Mouse (Mus musculus) liver (tissue): ENCODE measurements around the gene Dna2.
A peak's percentile ranks its signal among the peaks of the same experiment; 100 is the strongest.
"Not testable (repeated sequence)": the region's sequence is repeated elsewhere in the genome, so short reads cannot be mapped to it uniquely, and the experiment has no call there.

Experiments
- DNase-seq: peaks from one replicate; pipeline ENCODE4 v3.0.0-alpha.2; 2020; ENCODE audit warnings: mixed read lengths

Gene Dna2

GRCm38 (mm10) chr10:62946738-62947471, at the start of gene Dna2:
Gene Dna2 (plus strand): TSS chr10:62947026.
- DNase-seq = peak; percentile 89

- no peak for DNase-seq
Measured at GRCm38 (mm10) chr10:62897437-62897836, 49.4 kb upstream of the Dna2 start.

GRCm38 (mm10) chr10:62898061-62898460, 48.8 kb upstream of the Dna2 start:
- no peak for DNase-seq

DNA sequence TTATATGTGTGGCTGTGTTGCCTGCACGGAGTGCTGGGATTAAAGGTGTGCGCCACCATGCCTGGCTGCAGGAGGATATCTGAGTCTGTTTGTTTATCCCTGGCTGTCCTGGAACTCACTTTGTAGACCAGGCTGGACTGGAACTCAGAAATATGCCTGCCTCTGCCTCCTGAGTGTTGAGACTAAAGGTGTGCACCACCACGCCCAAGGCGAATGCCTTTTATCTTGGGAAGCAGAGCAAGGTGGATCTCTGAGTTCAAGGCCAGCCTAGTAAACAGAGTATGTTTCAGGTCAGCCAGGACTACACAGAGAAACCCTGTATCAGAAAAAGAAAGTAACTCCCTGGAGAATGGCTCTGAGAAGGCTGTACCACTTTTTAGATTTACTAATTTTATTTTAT, 46.7 kb upstream of the Dna2 start:
- no peak for DNase-seq

GRCm38 (mm10) chr10:62901826-62902225, 45.0 kb upstream of the Dna2 start:
- no peak for DNase-seq

- no peak for DNase-seq
Measured at GRCm38 (mm10) chr10:62902829-62903228, 44.0 kb upstream of the Dna2 start.

DNA sequence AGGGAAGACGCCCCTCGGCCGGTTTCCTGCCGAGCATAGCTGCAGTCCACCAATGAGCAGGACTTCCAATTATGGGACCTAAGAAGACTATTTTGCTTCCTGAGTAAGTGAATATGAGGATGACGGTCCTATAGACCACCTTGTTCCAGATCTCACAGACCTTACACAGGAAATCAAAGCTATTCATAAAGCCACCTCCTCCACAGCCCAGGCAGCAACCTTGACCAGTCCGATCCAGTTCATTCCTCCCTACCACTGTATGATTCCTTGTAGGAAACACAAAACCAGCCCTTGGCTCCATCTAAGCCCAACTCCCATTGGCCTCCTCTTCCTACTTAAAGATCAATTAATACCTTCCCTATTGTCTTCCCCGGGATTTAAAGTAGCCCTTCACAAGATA, 40.5 kb upstream of the Dna2 start:
- no peak for DNase-seq

GRCm38 (mm10) chr10:62908896-62909295, 37.9 kb upstream of the Dna2 start, which contains the start of gene Tet1:
Gene Tet1 (minus strand): TSS chr10:62908996.
- not testable (repeated sequence) for DNase-seq

- no peak for DNase-seq
Measured at GRCm38 (mm10) chr10:62911120-62911519, 35.7 kb upstream of the Dna2 start.

DNA sequence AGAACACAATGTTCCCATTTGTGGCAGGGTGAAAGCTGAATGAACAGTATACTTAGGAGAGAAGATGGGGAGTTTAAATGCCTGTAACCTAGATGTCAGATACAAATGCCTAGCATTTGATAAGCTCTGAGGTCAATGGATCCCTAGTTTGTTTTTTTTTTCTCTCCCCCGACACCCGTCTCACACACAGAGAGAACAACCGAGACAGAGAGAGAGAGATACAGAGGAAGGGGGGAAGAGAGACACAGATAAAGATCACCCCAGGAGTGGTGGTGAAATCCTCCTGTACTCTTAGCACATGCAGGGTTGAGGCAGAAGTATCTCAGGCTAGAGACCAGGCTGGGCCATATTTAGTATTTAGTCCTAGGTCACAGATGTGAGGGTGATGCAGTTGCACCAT, 27.8 kb upstream of the Dna2 start:
- DNase-seq = no peak

GRCm38 (mm10) chr10:62919925-62920765, 26.7 kb upstream of the Dna2 start, which contains the start of gene Slc25a16:
Gene Slc25a16 (plus strand): TSS chr10:62920633.
- peak; percentile 89 for DNase-seq

DNA sequence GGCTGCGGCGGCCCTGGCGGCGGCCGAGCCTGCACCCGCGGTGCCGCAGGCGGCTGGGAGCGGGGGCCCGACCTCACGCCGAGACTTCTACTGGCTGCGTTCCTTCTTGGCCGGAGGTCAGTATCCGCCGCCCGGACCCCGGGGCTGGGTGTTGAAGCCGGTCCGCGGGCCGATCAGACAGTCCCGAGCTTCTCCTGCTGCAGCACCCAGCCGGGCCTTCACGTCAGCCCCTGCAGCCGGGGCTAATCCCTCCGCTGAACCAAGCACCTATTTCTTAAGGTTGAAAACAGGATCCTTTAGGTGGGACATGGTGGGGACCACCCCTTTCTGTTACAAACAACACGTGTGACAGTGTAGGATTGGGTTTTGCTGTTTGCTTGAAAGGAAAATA, 26.1 kb upstream of the Dna2 start:
- no peak for DNase-seq

DNA sequence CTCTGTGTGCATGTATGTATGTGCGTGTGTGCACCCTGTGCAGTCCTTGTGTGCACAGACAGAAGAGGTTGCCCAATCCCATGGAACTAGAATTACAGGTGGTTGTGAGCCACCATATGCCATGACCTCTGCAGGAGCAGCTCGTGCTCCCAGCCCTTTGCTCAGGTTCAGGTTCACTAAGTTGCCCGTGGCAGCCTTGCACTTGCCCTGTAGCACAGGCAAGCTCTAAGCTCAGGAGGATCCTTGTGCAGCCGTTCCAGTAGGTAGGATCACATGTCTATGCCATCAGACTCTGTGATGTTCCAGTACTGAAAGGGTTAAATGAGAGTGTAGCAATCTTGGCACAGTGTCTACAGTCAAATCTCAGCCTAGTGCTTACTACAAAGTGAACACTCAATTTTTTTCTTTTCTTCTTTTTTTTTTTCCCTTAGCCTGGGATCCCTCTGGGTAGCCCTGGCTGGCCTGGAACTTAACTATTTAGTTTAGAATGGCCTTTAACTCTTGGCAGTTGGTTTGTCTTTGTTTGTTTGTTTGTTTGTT, 22.7 kb upstream of the Dna2 start:
- no peak for DNase-seq

DNA sequence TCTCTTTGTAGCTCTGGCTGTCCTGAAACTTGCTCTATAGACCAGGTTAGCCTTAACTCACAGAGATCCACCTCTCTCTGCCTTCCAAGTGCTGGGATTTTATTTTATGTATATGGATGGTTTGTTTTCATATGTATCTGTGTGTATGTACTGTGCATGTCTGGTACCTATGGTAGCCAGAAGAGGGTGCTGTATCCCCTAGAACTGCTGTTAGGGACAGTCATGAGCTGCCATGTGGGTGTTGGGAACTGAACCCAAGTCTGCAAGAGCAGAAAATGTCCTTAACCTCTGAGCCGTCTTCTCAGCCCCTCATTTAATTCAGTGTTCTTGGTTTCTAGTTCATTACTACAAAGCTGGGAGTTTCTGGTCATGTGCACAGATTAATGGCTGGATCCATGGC, 14.4 kb upstream of the Dna2 start:
- DNase-seq = no peak

DNA sequence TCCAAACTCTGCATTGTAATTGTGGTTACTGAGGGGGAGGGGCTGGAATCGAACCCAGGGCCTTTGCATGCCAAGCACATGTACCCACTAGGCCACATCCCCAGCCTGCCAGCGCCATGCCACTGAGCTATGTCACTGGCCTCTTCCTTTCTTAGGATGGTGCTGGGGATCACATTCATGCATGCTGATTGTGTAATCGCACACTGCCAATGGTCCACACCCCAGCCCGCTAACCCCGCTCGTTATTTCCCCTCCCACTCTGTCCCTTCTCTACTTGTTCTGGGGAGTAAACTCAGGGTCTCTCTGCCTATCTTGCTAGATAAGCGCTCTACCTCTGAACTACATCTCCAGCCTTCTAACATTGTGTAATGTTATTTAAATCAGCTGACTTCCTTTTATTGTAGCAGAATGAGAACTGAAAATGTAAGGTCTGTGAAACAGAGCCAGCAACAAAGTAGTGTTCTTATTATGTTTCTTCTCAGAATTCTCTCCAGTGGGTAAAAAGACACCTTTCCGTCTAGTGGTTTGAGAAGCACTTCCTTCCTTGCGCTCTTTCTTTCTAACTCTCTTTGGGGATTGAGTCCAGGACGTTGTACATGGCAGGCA, 1.7 kb upstream of the Dna2 start:
- DNase-seq = peak; percentile 79

DNA sequence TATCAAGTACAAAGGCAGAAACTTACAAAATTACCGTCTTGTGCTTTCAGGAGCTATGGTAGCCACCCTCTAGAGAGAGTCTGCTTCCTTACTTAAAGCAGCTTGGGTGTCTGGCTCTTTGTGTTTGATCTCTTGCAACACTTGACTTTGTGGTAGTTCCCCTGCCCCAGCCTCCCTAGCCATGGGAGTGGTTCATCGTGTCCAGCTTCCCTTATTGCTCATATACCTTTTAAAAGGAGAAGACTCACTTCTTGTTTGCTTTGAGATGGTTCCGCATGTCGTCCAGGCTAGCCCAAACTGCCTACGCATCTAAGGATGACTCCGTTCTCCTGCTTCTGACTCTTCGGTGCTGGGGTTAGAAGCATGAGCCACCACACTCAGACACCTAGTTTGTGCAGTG, 1.7 kb downstream of the Dna2 start:
- no peak for DNase-seq

- DNase-seq = no peak
Measured at GRCm38 (mm10) chr10:62963956-62964355, 17.1 kb downstream of the Dna2 start.

DNA sequence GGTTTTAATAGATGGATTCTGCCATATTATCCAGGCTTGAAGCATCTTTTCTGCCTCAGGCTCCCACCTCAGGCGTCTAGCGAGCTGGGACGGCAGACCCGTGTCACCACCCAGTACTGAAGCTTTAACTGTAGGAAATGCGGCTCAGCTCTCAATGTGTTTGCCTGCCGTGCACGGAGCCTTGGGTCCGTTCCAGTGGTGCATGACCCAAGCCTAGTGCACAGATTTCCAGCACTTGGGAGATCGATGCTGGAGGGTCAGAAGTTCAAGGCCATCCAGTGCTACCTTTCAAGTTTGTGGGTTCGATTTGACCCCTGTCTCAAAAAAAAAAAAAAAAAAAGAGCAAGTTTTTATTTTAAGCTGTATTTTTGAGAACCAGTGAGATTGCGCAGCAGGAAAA, 19.0 kb downstream of the Dna2 start:
- DNase-seq = peak; percentile 17

DNA sequence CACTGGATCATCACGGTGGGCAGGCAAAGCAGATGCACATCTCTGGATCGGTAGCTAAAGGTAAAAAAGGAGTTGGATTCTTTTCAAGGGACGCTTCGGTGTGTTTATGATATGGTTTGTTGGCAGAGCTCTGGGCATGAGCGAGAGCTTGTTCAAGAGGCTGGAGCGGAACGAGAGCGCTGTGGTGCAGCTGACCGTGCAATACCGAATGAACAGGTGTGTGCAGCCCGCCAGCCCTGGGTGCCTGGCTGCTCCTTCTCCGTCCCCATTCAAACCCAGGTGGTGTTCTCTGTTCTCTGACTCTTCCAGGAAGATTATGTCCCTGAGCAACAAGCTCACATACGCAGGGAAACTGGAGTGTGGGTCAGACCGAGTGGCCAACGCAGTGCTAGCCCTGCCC, 19.5 kb downstream of the Dna2 start:
- no peak for DNase-seq

GRCm38 (mm10) chr10:62971821-62972220, 25.0 kb downstream of the Dna2 start:
- peak; percentile 23 for DNase-seq

- no peak for DNase-seq
Measured at GRCm38 (mm10) chr10:62979667-62980038, 32.8 kb downstream of the Dna2 start.

- DNase-seq = peak; percentile 80
Measured at GRCm38 (mm10) chr10:62980039-62980954, 33.5 kb downstream of the Dna2 start, which contains the start of gene Rufy2. Gene Rufy2 (plus strand): TSS chr10:62980223.
